Comparison of ENCODE assay signal across 21 mouse cellular contexts in the genomic region with DNA sequence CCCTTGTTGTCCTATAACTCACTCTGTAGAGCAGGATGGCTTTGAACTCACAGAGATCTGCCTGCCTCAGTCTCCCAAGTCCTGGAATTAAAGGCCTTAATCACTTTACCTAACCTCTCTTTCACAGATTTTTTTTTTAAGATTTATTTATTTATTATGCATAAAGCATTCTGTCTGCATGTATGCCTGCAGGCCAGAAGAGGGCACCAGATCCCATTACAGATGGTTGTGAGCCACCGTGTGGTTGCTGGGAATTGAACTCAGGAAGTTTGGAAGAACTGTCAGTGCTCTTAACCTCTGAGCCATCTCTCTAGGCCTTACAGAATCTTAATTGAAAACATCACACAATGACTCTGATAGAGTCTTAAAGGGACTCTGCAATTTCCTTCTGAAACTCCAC. TPM values are rescaled to one million over a fixed set of nuclear protein-coding genes. Genes with fewer than 3 reads are reported as not detected.
DNase-seq lines count a peak whose midpoint lies in the region; ATAC-seq and TF ChIP-seq lines count a peak whose summit lies in the region.
"Had no signal": no experiment of that assay in that cellular context is flagged by ENCODE, and none has a peak within 500 bp of the region (broad histone marks: within the 10 kb centered on the region; RNA-seq: fewer than 3 reads in every experiment).

No protein-coding gene starts in this region.

- TF ChIP-seq CTCF in forebrain, postnatal 0 days (IDR thresholded peaks at IDR 0.05; ENCODE audit: low read depth), result 0 out of 2 replicates have a peak, but pooled peaks have one; percentile 10
- TF ChIP-seq CTCF in kidney, adult 2 months (conservative IDR thresholded peaks at IDR 0.05; ENCODE audit: insufficient read depth, insufficient read length, low read depth, low read length), result 0 out of 2 replicates have a peak, but pooled peaks have one; percentile 10
- peak; percentile 27; the same call in 1 of the 2 replicates for TF ChIP-seq CTCF in lung, embryonic 14.5 days (IDR thresholded peaks at IDR 0.05; ENCODE audit: low read depth)
- peak; percentile 14; the same call in 1 of the 2 replicates for TF ChIP-seq CTCF in bone marrow, adult 2 months (IDR thresholded peaks at IDR 0.05; ENCODE audit: control insufficient read depth, insufficient read depth, low read length)

- H3K4me2 ChIP-seq in forebrain, postnatal 0 days (ENCODE audit: low read depth), result no peak overlapping the region
- no peak overlapping the region for H3K4me2 ChIP-seq in forebrain, embryonic 15.5 days (replicated peaks)
- no peak overlapping the region for H3K4me2 ChIP-seq in kidney, embryonic 15.5 days
- no peak overlapping the region for H3K4me2 ChIP-seq in lung, embryonic 14.5 days
- H3K4me2 ChIP-seq: hindbrain, embryonic 15.5 days; intestine, embryonic 15.5 days; limb, embryonic 12.5 days; liver, embryonic 13.5 days; midbrain, embryonic 12.5 days had no signal

- H3K9me3 ChIP-seq in forebrain, postnatal 0 days (ENCODE audit: low read length), result no peaks in the 10 kb centered on the region
- H3K9me3 ChIP-seq in forebrain, embryonic 15.5 days, result no peaks in the 10 kb centered on the region
- no peaks in the 10 kb centered on the region for H3K9me3 ChIP-seq in kidney, embryonic 15.5 days (replicated peaks)
- H3K9me3 ChIP-seq in lung, embryonic 14.5 days (ENCODE audit: low read depth, low read length), result no peaks in the 10 kb centered on the region
- H3K9me3 ChIP-seq: hindbrain, embryonic 15.5 days; intestine, embryonic 15.5 days; limb, embryonic 12.5 days; liver, embryonic 13.5 days; midbrain, embryonic 12.5 days had no signal

- H3K27me3 ChIP-seq in forebrain, postnatal 0 days (ENCODE audit: insufficient read depth, low read length), result no peaks in the 10 kb centered on the region
- H3K27me3 ChIP-seq in forebrain, embryonic 15.5 days, result no peaks in the 10 kb centered on the region
- no peaks in the 10 kb centered on the region for H3K27me3 ChIP-seq in kidney, adult 2 months (replicated peaks; ENCODE audit: control insufficient read depth, insufficient read depth, low read length)
- H3K27me3 ChIP-seq in kidney, embryonic 15.5 days, result no peaks in the 10 kb centered on the region
- no peaks in the 10 kb centered on the region for H3K27me3 ChIP-seq in lung, embryonic 14.5 days (ENCODE audit: insufficient read depth, low read length)
- H3K27me3 ChIP-seq: hindbrain, embryonic 15.5 days; intestine, embryonic 15.5 days; limb, embryonic 12.5 days; liver, embryonic 13.5 days; midbrain, embryonic 12.5 days had no signal

- H3K36me3 ChIP-seq in forebrain, postnatal 0 days (ENCODE audit: insufficient read depth), result no peaks in the 10 kb centered on the region
- H3K36me3 ChIP-seq in forebrain, embryonic 15.5 days, result peaks cover 5% of the 10 kb centered on the region; the same call in 1 of the 2 replicates
- no peaks in the 10 kb centered on the region for H3K36me3 ChIP-seq in kidney, adult 2 months (ENCODE audit: control insufficient read depth, insufficient read depth, low read length)
- H3K36me3 ChIP-seq in kidney, embryonic 15.5 days, result peaks cover 65% of the 10 kb centered on the region
- peaks cover 28% of the 10 kb centered on the region for H3K36me3 ChIP-seq in lung, embryonic 14.5 days (ENCODE audit: insufficient read depth)
- H3K36me3 ChIP-seq: hindbrain, embryonic 15.5 days had no signal

- H3K4me3 ChIP-seq in forebrain, postnatal 0 days (ENCODE audit: low read depth, low read length), result no peak overlapping the region
- no peak overlapping the region for H3K4me3 ChIP-seq in forebrain, embryonic 15.5 days
- H3K4me3 ChIP-seq in kidney, adult 2 months (ENCODE audit: insufficient read depth, low read depth, low read length), result no peak overlapping the region
- no peak overlapping the region for H3K4me3 ChIP-seq in kidney, embryonic 15.5 days (replicated peaks)
- no peak overlapping the region for H3K4me3 ChIP-seq in lung, embryonic 14.5 days (ENCODE audit: low read depth, low read length)
- no peak overlapping the region for H3K4me3 ChIP-seq in bone marrow, adult 2 months (replicated peaks; ENCODE audit: control insufficient read depth, low read depth, low read length)
- H3K4me3 ChIP-seq: hindbrain, embryonic 15.5 days; intestine, embryonic 15.5 days; limb, embryonic 12.5 days; liver, embryonic 13.5 days; midbrain, embryonic 12.5 days had no signal

- H3K27ac ChIP-seq in forebrain, postnatal 0 days (ENCODE audit: low read depth, low read length), result no peak overlapping the region
- H3K27ac ChIP-seq in forebrain, embryonic 15.5 days (replicated peaks), result no peak overlapping the region
- no peak overlapping the region for H3K27ac ChIP-seq in kidney, adult 2 months (ENCODE audit: insufficient read depth, low read depth, low read length)
- no peak overlapping the region for H3K27ac ChIP-seq in kidney, embryonic 15.5 days
- no peak overlapping the region for H3K27ac ChIP-seq in lung, embryonic 14.5 days (ENCODE audit: low read depth)
- H3K27ac ChIP-seq in bone marrow, adult 2 months (ENCODE audit: control insufficient read depth, insufficient read depth, low read depth, low read length, poor library complexity), result no peak overlapping the region
- H3K27ac ChIP-seq: hindbrain, embryonic 15.5 days; intestine, embryonic 15.5 days; limb, embryonic 12.5 days; liver, embryonic 13.5 days; midbrain, embryonic 12.5 days had no signal

- 94% methylated on average over 1 of the region's 1 CpGs for WGBS in forebrain, postnatal 0 days
- WGBS in forebrain, embryonic 15.5 days, result 92% methylated on average over 1 of the region's 1 CpGs
- WGBS in kidney, adult 2 months, result 84% methylated on average over 1 of the region's 1 CpGs
- 87% methylated on average over 1 of the region's 1 CpGs for WGBS in kidney, embryonic 15.5 days
- whole genome bisulfite sequencing in lung, embryonic 14.5 days, result 67% methylated on average over 1 of the region's 1 CpGs
- 58% methylated on average over 1 of the region's 1 CpGs for WGBS in bone marrow, adult 2 months

- TF ChIP-seq POLR2A in kidney, adult 2 months (IDR thresholded peaks at IDR 0.05; ENCODE audit: low read depth, low read length), result no peak
- TF ChIP-seq POLR2A in bone marrow, adult 2 months (IDR thresholded peaks at IDR 0.05; ENCODE audit: borderline replicate concordance, control insufficient read depth, low read depth, low read length), result no peak

- ATAC-seq in forebrain, postnatal 0 days, result no peak
- ATAC-seq in forebrain, embryonic 15.5 days (replicated peaks), result no peak
- ATAC-seq in kidney, embryonic 15.5 days (replicated peaks; ENCODE audit: low FRiP score), result no peak
- no peak for ATAC-seq in lung, embryonic 14.5 days (ENCODE audit: insufficient read depth)
- ATAC-seq: activated CD4-positive, CD25-positive, alpha-beta regulatory T cell, adult 4 months; forebrain, embryonic 14.5 days; intestine, embryonic 15.5 days had no signal

- DNase-seq in forebrain, postnatal 0 days, result no peak
- no peak for DNase-seq in kidney, adult 2 months
- no peak for DNase-seq in lung, embryonic 14.5 days
- no peak for DNase-seq in lung, postnatal 4 days
- DNase-seq in embryo, embryonic 10 days (ENCODE audit: low spot score), result no peak
- DNase-seq: adrenal gland, adult 8-10 months; cerebellum, adult 2 months; cerebellum, postnatal 25 days; gastrocnemius, postnatal 25 days; heart, postnatal 4 days; liver, embryonic 13.5 days; right cerebral cortex, postnatal 14 days had no signal

- no peaks in the 10 kb centered on the region for H3K4me1 ChIP-seq in forebrain, postnatal 0 days (ENCODE audit: insufficient read depth)
- no peaks in the 10 kb centered on the region for H3K4me1 ChIP-seq in forebrain, embryonic 15.5 days
- H3K4me1 ChIP-seq in kidney, adult 2 months (ENCODE audit: control insufficient read depth, insufficient read depth, low read length), result no peaks in the 10 kb centered on the region
- no peaks in the 10 kb centered on the region for H3K4me1 ChIP-seq in kidney, embryonic 15.5 days
- H3K4me1 ChIP-seq in lung, embryonic 14.5 days (ENCODE audit: insufficient read depth), result no peaks in the 10 kb centered on the region
- H3K4me1 ChIP-seq in bone marrow, adult 2 months (ENCODE audit: control insufficient read depth, insufficient read depth, low read length), result no peaks in the 10 kb centered on the region
- H3K4me1 ChIP-seq: hindbrain, embryonic 15.5 days; intestine, embryonic 15.5 days; limb, embryonic 12.5 days; liver, embryonic 13.5 days; midbrain, embryonic 12.5 days had no signal

- H3K9ac ChIP-seq in forebrain, postnatal 0 days, result no peak overlapping the region
- no peak overlapping the region for H3K9ac ChIP-seq in forebrain, embryonic 15.5 days (replicated peaks)
- H3K9ac ChIP-seq in kidney, embryonic 15.5 days, result no peak overlapping the region
- no peak overlapping the region for H3K9ac ChIP-seq in lung, embryonic 14.5 days
- H3K9ac ChIP-seq: hindbrain, embryonic 15.5 days; intestine, embryonic 15.5 days; limb, embryonic 12.5 days; liver, embryonic 13.5 days; midbrain, embryonic 12.5 days had no signal

RNA-seq across cellular contexts. Expression of a gene that starts 13.2 kb away (rescaled TPM):
- 2.9 and 3.8 TPM in 2 replicates for total RNA-seq in forebrain, postnatal 0 days (2014; rRNA removed)
- 3.4 and 4.3 TPM in 2 replicates for polyA plus RNA-seq in forebrain, postnatal 0 days (2015; fragmentation: Nextera tagmentation; extraction: Ambion mirVana)
- polyA plus RNA-seq in forebrain, embryonic 15.5 days (2015; fragmentation: Nextera tagmentation; extraction: Ambion mirVana), result 13.1 and 14.3 TPM in 2 replicates
- polyA plus RNA-seq in kidney, adult 2 months (2012; rRNA removed), result 4.5 and 5.4 TPM in 2 replicates
- 36.3 and 36.8 TPM in 2 replicates for polyA plus RNA-seq in kidney, embryonic 15.5 days (2015; fragmentation: Nextera tagmentation; extraction: Ambion mirVana)
- 32.0 and 33.8 TPM in 2 replicates for polyA plus RNA-seq in lung, embryonic 14.5 days (2014; fragmentation: Nextera tagmentation; extraction: Ambion mirVana)
- 22.2 and 23.2 TPM in 2 replicates for polyA plus RNA-seq in bone marrow, adult 2 months (2011; ENCODE audit: insufficient read depth, insufficient read length, low replicate concordance, missing spikeins)

RNA-seq across cellular contexts. Expression of a gene that starts 13.4 kb away (rescaled TPM):
- total RNA-seq in forebrain, postnatal 0 days (2014; rRNA removed), result 10.8 and 16.0 TPM in 2 replicates
- polyA plus RNA-seq in forebrain, postnatal 0 days (2015; fragmentation: Nextera tagmentation; extraction: Ambion mirVana), result 11.2 and 11.9 TPM in 2 replicates
- polyA plus RNA-seq in forebrain, embryonic 15.5 days (2015; fragmentation: Nextera tagmentation; extraction: Ambion mirVana), result 11.2 and 11.9 TPM in 2 replicates
- 29.6 and 31.3 TPM in 2 replicates for polyA plus RNA-seq in kidney, adult 2 months (2012; rRNA removed)
- 31.5 and 35.8 TPM in 2 replicates for polyA plus RNA-seq in kidney, embryonic 15.5 days (2015; fragmentation: Nextera tagmentation; extraction: Ambion mirVana)
- 25.6 and 28.1 TPM in 2 replicates for polyA plus RNA-seq in lung, embryonic 14.5 days (2014; fragmentation: Nextera tagmentation; extraction: Ambion mirVana)
- 24.7 and 45.3 TPM in 2 replicates for polyA plus RNA-seq in bone marrow, adult 2 months (2011; ENCODE audit: insufficient read depth, insufficient read length, low replicate concordance, missing spikeins)

RNA-seq across cellular contexts. Expression of a gene that starts 26.6 kb away (rescaled TPM):
- total RNA-seq in forebrain, postnatal 0 days (2014; rRNA removed), result 50.4 and 58.2 TPM in 2 replicates
- 12.6 and 14.5 TPM in 2 replicates for polyA plus RNA-seq in forebrain, postnatal 0 days (2015; fragmentation: Nextera tagmentation; extraction: Ambion mirVana)
- 40.7 and 42.8 TPM in 2 replicates for polyA plus RNA-seq in forebrain, embryonic 15.5 days (2015; fragmentation: Nextera tagmentation; extraction: Ambion mirVana)
- 6.6 TPM in 2 replicates for polyA plus RNA-seq in kidney, adult 2 months (2012; rRNA removed)
- 13.9 and 14.4 TPM in 2 replicates for polyA plus RNA-seq in kidney, embryonic 15.5 days (2015; fragmentation: Nextera tagmentation; extraction: Ambion mirVana)
- polyA plus RNA-seq in lung, embryonic 14.5 days (2014; fragmentation: Nextera tagmentation; extraction: Ambion mirVana), result 15.2 and 15.3 TPM in 2 replicates
- polyA plus RNA-seq in bone marrow, adult 2 months (2011; ENCODE audit: insufficient read depth, insufficient read length, low replicate concordance, missing spikeins), result 3.6 and 7.4 TPM in 2 replicates

RNA-seq across cellular contexts. Expression of a gene that starts 43.1 kb away (rescaled TPM):
- 49.8 and 65.9 TPM in 2 replicates for total RNA-seq in forebrain, postnatal 0 days (2014; rRNA removed)
- polyA plus RNA-seq in forebrain, postnatal 0 days (2015; fragmentation: Nextera tagmentation; extraction: Ambion mirVana), result 16.8 and 20.8 TPM in 2 replicates
- 45.0 and 46.6 TPM in 2 replicates for polyA plus RNA-seq in forebrain, embryonic 15.5 days (2015; fragmentation: Nextera tagmentation; extraction: Ambion mirVana)
- 43.7 and 44.0 TPM in 2 replicates for polyA plus RNA-seq in kidney, adult 2 months (2012; rRNA removed)
- polyA plus RNA-seq in kidney, embryonic 15.5 days (2015; fragmentation: Nextera tagmentation; extraction: Ambion mirVana), result 16.2 and 19.3 TPM in 2 replicates
- 35.1 and 39.2 TPM in 2 replicates for polyA plus RNA-seq in lung, embryonic 14.5 days (2014; fragmentation: Nextera tagmentation; extraction: Ambion mirVana)
- polyA plus RNA-seq in bone marrow, adult 2 months (2011; ENCODE audit: insufficient read depth, insufficient read length, low replicate concordance, missing spikeins), result 25.6 and 64.6 TPM in 2 replicates
